Mouse (Mus musculus) cerebellum, postnatal 4 days (tissue): ENCODE results near the gene Bcas3.
"Not testable (repeated sequence)": the region's sequence is repeated elsewhere in the genome, so short reads cannot be mapped to it uniquely, and the experiment has no call there.

Source experiments
- DNase-seq, 2 experiments: peaks; one replicate each; pipeline ENCODE4 v3.0.0; 2022; ENCODE audit warnings: low spot score in 2 of 2, mixed read lengths in 1 of 2

Bcas3 gene

GRCm38 (mm10) chr11:85712026-85712804 lies 359.2 kb downstream of the Bcas3 start:
- DNase-seq: no peak

GRCm38 (mm10) chr11:85712860-85713813 lies 360.2 kb downstream of the Bcas3 start:
- DNase-seq: peak in 1 of 2 experiments; percentile 19

- no peak for DNase-seq
Measured at GRCm38 (mm10) chr11:85713814-85714208, 360.8 kb downstream of the Bcas3 start.

GRCm38 (mm10) chr11:85714312-85714931 lies 361.5 kb downstream of the Bcas3 start:
- DNase-seq: no peak

GRCm38 (mm10) chr11:85716730-85717129 lies 363.8 kb downstream of the Bcas3 start:
- DNase-seq: not testable (repeated sequence)

- DNase-seq: no peak
Measured at GRCm38 (mm10) chr11:85719091-85719490, 366.1 kb downstream of the Bcas3 start.

- no peak for DNase-seq
Measured at GRCm38 (mm10) chr11:85719766-85720165, 366.8 kb downstream of the Bcas3 start.

GRCm38 (mm10) chr11:85720269-85720773 lies 367.4 kb downstream of the Bcas3 start:
- no peak for DNase-seq

GRCm38 (mm10) chr11:85721986-85722385 lies 369.0 kb downstream of the Bcas3 start:
- DNase-seq: no peak

GRCm38 (mm10) chr11:85724159-85724558 lies 371.2 kb downstream of the Bcas3 start:
- DNase-seq: no peak

GRCm38 (mm10) chr11:85729725-85730124 lies 376.8 kb downstream of the Bcas3 start:
- DNase-seq: no peak

- no peak for DNase-seq
Measured at GRCm38 (mm10) chr11:85732462-85733012, 379.6 kb downstream of the Bcas3 start.

- no peak for DNase-seq
Measured at GRCm38 (mm10) chr11:85733577-85733976, 380.6 kb downstream of the Bcas3 start.

GRCm38 (mm10) chr11:85734317-85735211 lies 381.6 kb downstream of the Bcas3 start:
- no peak for DNase-seq

GRCm38 (mm10) chr11:85737227-85737626 lies 384.3 kb downstream of the Bcas3 start:
- DNase-seq: no peak

GRCm38 (mm10) chr11:85737893-85738292 lies 384.9 kb downstream of the Bcas3 start:
- no peak for DNase-seq

GRCm38 (mm10) chr11:85738585-85738984 lies 385.6 kb downstream of the Bcas3 start:
- no peak for DNase-seq

- no peak for DNase-seq
Measured at GRCm38 (mm10) chr11:85739266-85739977, 386.5 kb downstream of the Bcas3 start.

GRCm38 (mm10) chr11:85746373-85746772 lies 393.4 kb downstream of the Bcas3 start:
- DNase-seq: no peak

GRCm38 (mm10) chr11:85748891-85749290 lies 395.9 kb downstream of the Bcas3 start:
- no peak for DNase-seq
